Mouse (Mus musculus) left cerebral cortex, postnatal 25 days (tissue): ENCODE results near the gene Ppm1b. TPM values are rescaled to one million over a fixed set of nuclear protein-coding genes. Genes with fewer than 3 reads are reported as not detected.

Experiments used
- DNase-seq, 2 experiments: peaks; one replicate each; pipeline ENCODE4 v3.0.0; 2022; ENCODE audit warnings: low spot score in 2 of 2, mixed read lengths in 1 of 2
- intact Hi-C: fragments of 180-260 bp; cut with DNase I; formaldehyde crosslinking; loops from one replicate; pipeline ENCODE4 v1.15.1; 2025
- total RNA-seq, 2 experiments: library from RNA; stranded (reverse); gene quantifications; 2 replicates each; pipeline ENCODE4 v1.2.3; 2021

Gene Ppm1b
- total RNA-seq, 2 experiments from 2014 or later = 151 to 152 TPM

DNA sequence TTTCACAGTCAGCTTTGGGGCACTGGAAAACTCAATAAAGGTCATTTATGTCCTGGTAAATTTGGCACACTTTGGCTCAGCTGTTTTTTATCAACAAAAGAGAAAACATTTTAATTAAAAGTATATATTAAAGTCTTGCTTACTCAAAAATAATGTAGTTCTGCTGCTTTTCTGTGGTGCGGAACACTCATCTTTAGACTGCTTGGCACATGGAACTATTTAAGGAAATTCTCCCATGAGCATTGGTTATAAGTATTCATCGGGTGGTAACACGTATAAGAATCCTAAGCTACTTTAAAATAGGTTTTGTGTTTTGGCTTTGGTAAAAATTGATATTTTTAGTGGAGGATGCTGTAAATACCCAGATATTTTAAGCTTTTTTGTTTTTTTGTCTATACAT, 58.1 kb downstream of the Ppm1b start:
- no peak for DNase-seq
- intact Hi-C loops = no loop called here

DNA sequence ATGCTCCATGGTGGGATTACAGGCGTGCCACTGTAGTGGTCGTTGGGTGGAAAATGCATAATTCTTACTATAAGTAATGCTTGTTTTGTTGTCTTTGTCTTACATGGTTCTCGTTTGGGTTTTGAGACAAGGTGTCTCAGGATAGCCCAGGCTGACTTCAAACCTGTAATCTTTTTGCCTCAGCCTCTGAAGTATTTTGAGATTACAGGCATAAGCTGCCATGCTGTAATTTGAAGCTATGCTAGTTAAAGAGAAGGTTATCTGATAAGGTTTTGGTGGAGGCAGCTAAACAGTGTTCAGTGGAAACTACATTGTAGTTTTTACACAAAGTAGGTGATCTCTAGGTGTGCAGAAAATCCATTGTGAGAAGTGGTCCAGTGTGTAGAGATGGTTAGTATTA, 61.8 kb downstream of the Ppm1b start:
- intact Hi-C loops = no loop called here
- DNase-seq = no peak

DNA sequence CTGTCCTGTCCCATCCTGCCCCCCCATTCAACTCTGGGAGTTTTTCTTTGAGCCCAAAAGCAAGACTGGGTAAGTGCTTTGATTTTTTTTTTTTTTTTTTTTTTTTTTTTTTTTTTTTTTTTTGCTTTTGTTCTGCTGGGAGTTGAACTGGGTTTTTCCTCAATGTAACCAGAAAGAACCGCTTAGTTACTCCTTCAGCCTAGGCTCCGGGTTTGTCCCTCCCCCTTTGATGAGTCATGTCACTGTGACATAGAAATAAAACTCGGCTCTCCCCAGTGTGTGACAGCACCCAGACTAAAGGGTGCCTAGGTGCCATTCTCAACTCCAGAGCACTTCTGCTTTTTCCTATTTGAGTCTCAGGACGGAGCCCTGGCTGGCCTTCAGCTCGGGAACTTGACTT, 62.3 kb downstream of the Ppm1b start:
- peak in 1 of 2 experiments; percentile 34 for DNase-seq
- intact Hi-C loops = no loop called here

DNA sequence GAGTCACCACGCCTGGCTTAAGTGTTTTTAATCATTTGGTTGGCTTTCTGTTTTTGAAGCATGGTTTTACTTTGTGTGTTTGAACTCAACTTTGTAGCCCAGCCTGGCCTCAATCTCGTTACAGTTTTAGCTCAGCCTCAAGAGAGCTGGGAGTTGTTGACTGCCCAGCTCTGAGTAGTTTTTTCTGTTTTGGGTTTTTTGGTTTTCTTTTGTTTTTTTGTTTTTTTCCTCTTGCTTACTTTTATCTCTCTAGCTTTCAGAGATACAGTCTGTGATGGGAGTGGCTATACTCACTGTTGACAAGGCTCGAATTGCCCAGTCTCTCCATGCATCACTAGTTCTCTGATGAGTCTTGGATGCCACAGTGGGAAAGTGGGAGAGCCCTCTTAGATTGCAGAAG, 63.8 kb downstream of the Ppm1b start:
- DNase-seq = no peak
- intact Hi-C loops = loop anchor here (5.0 kb wide), 1 partner anchor 143 kb away; no protein-coding TSS in a partner anchor

DNA sequence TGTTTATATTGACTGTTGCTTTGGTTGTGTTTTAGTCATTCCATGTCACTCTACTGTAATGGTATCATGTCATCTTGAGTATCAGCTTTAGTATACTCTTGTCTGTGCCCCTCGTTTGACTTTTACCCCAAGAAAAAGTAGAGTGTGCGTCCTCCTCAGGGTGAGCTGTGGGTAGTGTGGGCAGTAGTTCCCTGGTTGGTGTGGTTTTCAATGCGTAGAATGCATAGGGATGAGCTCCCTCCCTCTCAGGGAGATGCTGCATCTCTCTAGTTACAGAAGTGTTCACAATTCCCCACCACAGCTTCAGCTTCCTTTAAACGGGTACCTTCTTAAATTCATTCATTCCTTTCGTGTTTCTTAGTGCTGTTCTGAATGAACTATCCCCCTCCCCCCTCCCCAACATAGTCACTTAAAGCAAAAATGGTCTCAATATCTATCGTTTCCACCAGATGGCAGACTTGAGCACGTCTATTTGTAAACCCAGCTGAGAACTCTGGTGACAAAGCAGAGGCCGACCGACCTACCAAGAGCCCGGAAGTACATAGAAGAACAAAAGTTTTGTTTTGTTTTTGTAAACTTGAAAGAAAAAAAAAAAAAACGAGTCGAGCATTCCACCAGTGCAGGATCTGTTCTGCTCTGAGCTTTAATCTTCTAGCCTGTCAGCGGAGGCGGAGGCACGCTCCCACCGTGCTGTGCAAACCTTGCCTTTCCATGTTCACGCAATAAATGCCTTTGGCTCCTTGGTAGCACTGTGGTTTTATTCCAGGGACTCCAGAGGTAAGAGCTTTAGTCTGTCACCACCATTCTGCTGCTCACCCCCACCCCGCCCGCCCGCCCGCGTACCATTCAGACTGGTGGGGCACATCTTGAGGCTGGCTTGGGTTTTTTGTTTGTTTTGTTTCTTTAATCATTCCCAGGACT, 67.0 kb downstream of the Ppm1b start:
- DNase-seq = peak; percentile 55 to 75
- intact Hi-C loops = loop anchor here (5.0 kb wide), 1 partner anchor 146 kb away; no protein-coding TSS in a partner anchor

DNA sequence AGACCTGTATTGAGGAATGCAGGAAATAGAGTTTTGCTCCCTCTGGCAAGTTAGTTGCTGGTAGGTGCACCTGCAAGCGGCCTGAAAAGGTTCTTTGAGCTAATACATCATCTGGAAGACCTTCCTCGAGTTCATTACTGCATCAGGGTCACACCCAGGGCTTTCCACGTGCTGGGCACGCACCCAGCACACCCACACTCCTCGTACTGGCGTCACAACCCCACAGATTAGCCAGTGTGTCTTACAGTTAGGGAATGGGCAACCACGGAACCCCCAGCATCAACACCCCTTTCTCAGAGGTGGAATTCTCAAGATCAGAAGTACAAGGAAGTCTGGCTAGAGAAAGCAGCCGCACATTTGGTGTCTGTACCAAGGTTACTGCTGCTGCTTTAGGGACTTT, 67.7 kb downstream of the Ppm1b start:
- no peak for DNase-seq
- intact Hi-C loops = loop anchor here (5.0 kb wide), 1 partner anchor 147 kb away; no protein-coding TSS in a partner anchor

DNA sequence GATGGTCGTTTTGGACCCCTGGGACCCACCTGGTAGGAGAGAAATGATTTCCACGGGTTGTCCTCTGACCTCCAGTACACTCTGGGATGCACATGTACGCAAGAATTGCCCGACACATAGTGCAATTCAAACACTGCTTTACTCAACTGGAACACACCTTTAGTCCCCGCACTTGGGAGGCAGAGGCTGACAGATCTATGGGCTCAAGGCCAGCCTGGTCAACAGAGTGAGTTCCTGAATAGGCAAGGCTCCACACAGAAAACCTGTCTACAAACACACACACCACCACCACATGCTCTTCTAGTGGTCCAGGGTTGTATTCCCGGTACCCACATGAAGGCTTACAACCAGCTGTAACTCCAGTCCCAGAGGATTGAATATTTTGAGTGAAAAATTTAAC, 68.6 kb downstream of the Ppm1b start:
- DNase-seq = no peak
- intact Hi-C loops = no loop called here

DNA sequence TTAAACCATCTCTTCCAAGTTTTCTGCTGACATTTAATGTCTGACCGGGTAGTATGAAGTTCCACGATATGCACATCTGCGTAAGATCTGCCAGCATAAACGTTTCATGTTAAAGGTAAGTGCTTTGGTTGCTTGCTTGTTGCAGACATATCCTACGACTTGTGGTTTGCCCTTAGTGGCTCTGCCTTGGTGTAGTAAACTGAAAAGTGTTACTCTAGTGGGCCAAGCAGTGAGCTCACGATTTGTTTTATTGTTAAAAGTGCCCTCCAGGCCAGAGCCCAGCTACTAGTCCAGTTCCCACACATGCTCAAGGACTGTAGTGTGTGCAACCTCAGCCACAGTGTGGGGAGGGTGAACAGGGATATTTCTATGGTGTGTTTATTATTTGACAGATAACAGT, 69.9 kb downstream of the Ppm1b start:
- no peak for DNase-seq
- intact Hi-C loops = no loop called here

DNA sequence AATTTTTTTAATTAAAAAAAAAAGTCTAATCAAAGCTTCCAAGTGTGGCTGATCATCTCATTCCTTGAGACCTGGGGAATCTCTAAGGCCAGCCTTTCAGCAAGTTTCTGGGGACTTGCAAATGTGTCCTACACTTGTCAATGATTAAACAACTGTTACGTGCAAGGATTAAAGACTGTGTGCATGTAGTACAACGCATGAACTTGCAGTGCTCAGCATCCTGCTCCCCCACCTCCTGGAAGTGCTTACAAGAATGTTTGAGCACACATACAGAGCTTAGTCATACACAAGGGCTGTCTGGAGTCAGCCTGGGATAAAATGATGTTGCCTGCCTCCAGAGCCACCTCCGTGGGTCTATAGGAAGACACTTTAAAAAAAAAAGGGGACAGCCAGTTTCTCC, 70.7 kb downstream of the Ppm1b start:
- intact Hi-C loops = no loop called here
- no peak for DNase-seq

DNA sequence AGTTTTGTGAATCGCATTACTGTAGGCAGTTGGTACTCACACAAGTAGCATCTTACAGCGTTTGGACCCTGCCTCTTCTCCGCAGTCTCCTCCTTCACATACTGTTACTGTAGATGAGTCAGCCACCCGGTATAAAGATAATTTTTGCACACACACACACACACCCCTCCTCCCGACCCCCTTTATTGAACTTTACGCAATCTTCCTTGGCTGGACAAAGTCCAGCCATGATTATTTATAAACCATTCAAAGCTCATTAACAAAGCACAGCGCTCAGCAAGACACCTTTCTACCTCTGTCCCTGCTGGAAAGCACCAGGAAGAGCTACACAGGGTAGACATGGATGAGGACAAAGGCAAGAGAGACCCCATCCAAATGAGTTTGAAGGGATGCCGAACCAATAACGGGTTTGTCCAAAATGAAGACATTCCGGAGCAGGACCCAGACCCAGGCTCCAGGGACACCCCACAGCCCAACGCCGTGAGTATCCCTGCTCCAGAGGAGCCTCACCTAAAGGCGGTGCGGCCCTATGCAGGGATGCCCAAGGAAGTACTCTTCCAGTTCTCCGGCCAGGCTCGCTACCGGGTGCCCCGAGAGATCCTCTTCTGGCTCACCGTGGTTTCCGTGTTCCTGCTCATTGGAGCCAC, 71.7 kb downstream of the Ppm1b start, which contains the start of gene Slc3a1:
Gene Slc3a1, plus strand, starts transcription at position 284 of the 647 bp plus-strand sequence.
- intact Hi-C loops = no loop called here
- DNase-seq = no peak

DNA sequence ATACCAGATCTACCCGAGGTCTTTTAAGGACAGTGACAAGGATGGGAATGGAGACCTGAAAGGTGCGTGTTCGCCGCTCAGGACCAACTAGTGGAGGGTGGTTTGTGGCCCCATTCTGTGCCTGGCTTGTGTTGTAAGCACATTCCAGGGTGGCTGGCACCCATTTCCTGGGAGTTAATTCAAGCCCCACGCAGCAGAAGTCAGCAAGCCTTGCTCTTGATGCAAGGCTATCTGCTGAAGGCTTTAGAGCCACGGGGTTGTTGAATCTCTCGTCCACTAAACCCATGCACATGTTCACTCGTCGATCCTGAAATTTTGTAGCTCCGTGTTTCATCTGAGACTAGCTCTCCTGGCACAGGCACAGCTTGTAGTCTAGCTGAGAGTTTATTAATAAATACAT, 72.3 kb downstream of the Ppm1b start:
- DNase-seq = no peak
- intact Hi-C loops = no loop called here

DNA sequence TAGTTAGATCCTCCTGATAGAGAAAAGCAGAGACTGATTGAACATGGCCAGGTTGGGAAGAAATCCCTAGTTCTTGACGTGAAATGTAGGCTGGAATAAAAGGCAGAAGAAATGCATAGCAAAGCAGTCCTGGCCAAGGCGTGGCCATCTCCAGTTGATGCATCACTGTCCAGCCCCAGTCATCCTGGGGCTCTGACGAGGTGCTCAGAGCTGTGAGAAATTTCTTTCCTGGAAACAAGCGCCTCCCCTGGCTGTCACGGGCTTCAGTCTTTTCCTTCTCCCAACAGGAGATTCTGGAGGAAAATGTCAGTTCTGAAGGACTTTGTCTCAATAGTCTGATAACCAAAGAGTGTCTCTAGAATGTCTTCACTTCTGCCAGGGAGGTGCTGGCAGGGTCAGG, 74.1 kb downstream of the Ppm1b start:
- intact Hi-C loops = loop anchor here (10.0 kb wide), 1 partner anchor 604 kb away; no protein-coding TSS in a partner anchor
- DNase-seq = no peak

DNA sequence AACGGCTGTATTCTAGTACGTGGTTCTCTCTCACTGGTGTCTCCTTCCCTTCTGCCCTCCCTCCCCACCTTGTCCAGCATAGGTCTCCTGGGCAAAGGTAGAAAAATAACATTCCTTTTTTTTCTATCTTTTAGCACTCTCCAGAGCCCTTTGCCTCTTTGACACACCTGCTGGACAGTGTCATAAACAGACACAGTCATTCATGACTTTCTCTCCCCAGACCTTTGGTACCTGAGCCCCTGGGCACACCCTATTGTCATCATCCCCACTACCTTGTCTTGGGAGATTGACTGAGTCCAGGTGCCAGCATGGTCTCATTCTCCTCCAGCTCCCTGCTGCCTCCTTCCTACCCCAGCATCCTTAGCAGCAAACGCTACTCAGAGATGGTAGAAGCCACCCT, 76.5 kb downstream of the Ppm1b start:
- DNase-seq = no peak
- intact Hi-C loops = loop anchor here (10.0 kb wide), 1 partner anchor 602 kb away; no protein-coding TSS in a partner anchor

DNA sequence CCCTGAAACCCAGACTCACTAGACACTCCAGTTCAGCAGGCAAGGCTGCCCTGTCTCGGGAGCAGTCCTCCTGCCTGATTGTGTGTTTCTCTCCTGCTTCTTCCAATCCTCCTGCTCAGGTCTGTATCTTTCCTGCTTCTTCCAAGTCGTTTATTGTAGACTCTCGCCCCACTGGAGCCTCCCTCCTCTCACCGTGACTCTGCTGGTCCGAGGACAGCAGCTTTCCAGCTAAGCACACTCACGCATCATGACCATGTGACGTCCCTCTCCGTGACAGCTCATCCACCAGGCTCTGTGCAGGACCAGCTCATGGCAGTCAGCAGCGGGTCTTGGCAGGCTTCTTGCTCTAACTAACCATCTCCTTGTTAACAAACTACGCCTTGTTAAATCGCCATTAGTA, 77.5 kb downstream of the Ppm1b start:
- peak; percentile 20 to 65 for DNase-seq
- intact Hi-C loops = loop anchor here (10.0 kb wide), 1 partner anchor 601 kb away; no protein-coding TSS in a partner anchor

DNA sequence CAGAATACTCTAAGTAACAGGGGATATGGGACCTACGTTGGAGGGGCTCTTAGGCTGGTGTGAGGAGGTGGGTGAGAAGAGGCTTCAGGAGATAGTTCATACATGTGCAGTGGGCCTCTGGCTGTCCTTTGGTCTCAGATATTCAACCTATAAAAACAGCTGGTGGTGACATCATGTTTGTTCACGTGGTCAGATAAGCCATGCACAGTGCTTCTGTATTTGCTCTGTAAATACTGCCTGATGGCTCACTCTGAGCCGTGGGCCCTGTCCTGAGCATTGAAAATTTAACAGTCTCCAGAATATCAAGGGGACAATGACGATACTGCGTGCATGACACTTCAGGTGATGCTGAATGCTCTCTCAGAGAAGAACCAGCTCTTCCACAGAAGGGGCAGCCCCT, 81.3 kb downstream of the Ppm1b start:
- intact Hi-C loops = loop anchor here (10.0 kb wide), 1 partner anchor 597 kb away; no protein-coding TSS in a partner anchor
- no peak for DNase-seq

DNA sequence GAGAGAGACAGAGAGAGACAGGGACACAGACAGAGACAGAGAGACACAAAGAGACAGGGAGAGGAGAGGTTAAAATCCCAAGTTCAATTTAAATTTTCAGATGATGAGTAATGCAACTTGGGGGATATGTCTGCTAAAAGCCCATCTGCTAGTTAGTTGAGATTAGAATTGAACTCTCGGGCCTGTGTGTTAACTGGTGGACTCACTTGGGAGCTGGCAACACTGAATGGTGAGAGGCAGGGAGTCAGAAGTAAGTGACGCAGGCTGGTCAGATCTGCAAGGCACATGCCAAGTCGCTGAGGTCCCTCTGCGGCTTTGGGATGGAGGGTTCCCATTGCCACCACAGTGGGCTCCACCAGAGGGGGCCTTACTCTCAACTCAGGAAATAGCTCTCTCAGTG, 81.8 kb downstream of the Ppm1b start:
- no peak for DNase-seq
- intact Hi-C loops = loop anchor here (10.0 kb wide), 1 partner anchor 596 kb away; no protein-coding TSS in a partner anchor

DNA sequence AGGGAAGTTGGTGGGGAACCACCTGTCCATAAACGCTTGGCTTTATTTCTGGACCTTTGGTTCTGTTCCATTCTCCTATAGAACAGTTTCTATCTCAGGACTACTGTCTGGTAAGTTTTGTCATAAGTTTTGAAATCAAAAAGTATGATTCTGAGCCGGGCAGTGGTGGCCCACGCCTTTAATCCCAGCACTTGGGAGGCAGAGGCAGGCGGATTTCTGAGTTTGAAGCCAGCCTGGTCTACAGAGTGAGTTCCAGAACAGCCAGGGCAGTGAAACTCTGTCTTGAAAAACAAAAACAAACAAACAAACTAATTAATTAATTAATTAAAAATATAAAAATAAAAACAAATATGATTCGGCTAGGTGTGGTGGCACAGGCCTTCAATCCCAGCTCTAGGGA, 82.2 kb downstream of the Ppm1b start:
- intact Hi-C loops = loop anchor here (10.0 kb wide), 1 partner anchor 596 kb away; no protein-coding TSS in a partner anchor

DNA sequence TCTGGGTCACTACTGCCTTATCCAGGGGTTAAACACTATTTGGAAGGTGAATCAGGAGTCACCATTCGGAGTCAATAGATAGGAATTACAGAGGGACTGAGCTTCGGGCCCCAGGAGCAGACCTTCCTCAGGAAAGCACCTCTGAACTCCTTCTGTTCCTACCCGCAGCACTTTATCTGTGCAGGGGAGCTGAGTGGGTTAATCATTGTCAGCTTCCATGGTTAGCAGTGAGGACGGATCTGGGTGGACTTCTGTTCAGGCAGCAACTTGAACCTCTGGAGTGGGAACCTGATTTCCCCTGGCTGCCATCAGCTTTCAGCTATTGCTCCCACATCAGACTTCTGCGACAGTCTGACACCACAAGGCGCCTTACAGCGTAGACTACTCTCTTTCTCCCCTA, 84.4 kb downstream of the Ppm1b start:
- intact Hi-C loops = no loop called here
- no peak for DNase-seq

More for the DNA sequence above, 82.2 kb downstream of the Ppm1b start:
- no peak for DNase-seq

DNA sequence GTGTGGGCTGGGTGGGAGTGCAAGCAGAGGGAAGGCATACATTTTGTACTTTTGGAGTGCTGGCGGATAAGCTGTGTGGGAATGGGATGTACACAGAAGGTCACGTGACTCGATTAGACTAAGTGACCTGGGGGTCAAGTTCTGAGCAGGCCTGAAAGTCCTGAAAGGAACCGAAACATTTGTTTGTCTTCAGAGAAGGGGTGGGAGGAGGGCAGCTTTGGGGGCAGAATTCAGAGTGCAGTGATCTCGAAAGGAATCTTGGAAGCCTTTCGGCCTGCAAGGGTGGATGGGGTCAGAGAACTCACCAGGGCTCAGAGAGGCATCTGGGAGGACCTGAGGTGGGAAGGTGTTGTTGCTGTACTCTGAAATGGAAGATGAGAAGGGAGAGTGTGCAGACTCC, 85.9 kb downstream of the Ppm1b start:
- DNase-seq = no peak
- intact Hi-C loops = no loop called here

DNA sequence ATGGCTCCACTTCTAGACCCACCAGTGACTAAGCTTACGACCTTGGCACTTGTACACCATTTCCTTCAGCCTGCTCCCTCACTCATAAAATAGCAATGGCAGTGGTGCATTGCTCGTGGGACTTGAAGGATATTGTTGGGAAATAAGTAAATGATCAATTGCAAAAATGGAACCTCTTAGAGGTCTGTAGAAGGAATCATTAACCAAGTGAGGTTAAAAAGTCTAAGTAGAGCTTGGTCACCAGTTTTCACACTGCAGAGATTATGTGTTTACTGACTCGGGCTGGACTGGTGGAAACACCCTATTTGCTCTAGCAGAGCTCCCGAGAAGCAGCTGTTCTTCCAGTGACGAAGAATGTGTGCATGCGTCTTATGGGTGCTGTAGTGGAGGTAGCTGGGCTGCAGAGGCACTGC, 86.9 kb downstream of the Ppm1b start:
- no peak for DNase-seq
- intact Hi-C loops = no loop called here
